Comparison of ENCODE assay signal across 8 mouse cellular contexts in the genomic region with DNA sequence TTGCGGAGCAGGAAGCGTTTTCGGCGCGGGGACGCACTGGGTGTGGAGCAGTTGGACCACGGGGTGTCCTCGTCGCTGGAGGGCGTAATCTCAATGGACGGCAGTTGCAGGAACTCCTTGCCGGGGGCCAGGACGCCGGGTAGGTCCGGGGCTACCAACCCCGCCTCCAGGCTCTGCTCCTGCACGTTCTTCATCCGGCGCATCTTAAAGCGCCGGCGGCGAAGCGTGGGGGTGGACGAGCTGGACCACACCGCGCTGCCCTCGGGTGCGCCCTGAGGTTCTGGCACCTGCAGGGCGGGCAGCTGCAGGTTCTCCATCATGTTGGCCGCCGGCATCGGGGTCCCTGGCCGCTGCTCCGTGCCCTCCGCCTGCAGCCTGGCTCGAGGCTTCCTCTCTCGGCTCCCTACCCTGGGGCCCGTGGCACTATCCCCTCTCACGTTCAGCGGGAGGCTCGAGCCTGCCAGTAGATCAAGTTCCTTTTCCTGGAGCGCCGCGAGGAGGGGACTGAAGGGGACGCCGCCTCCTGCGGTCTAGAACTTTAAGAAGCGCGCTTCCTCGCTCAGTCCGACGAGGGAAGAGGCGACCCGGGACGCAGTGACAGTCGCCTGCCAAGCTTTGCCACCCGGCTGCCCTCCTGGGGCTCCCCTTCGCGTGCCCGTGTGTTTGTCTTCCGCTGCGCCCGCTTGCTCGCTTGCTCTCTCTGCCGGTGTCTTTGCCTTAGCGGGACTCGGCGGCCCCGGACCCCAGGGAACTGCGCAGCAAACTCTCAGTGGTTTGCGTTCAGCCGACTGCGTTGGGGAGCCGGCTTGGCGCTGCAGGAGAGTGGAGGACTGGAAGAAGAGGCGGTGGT.
A peak's percentile ranks its signal among the peaks of the same experiment; 100 is the strongest.
DNase-seq lines count a peak whose midpoint lies in the region; ATAC-seq and TF ChIP-seq lines count a peak whose summit lies in the region.

No protein-coding gene starts in this region.

- peak; percentile 83 for DNase-seq in CD4-positive, CD25-positive, alpha-beta regulatory T cell, adult 2 months (ENCODE audit: low read depth, low spot score)
- DNase-seq in layer of hippocampus, postnatal 14 days (ENCODE audit: low spot score in 2 of 2), result peak; percentile 33 to 49
- DNase-seq in lung, postnatal 14 days, result peak; percentile 67
- DNase-seq in ovary, postnatal 10 days (ENCODE audit: low spot score), result peak; percentile 27
- DNase-seq in thymus, postnatal 0 days (ENCODE audit: low spot score), result peak; percentile 72

- H3K27me3 ChIP-seq in erythroblast, embryonic 14.5 days (ENCODE audit: control insufficient read depth), result peaks cover 27% of the 10 kb centered on the region
- H3K27me3 ChIP-seq in heart, embryonic 15.5 days, result no peaks in the 10 kb centered on the region

- no peak for TF ChIP-seq CTCF in bone marrow macrophage, adult 2 months (IDR thresholded peaks at IDR 0.05; ENCODE audit: low read depth, low read length)

- H3K4me2 ChIP-seq in heart, embryonic 15.5 days, result peak overlapping the region; percentile 77

- peak overlapping the region; percentile 85 for H3K4me3 ChIP-seq in bone marrow macrophage, adult 2 months (ENCODE audit: insufficient read depth, low read length)
- peak overlapping the region; percentile 50 for H3K4me3 ChIP-seq in erythroblast, embryonic 14.5 days (replicated peaks)
- H3K4me3 ChIP-seq in heart, embryonic 15.5 days, result peak overlapping the region; percentile 59

- peak overlapping the region; percentile 72 for H3K9ac ChIP-seq in heart, embryonic 15.5 days

- under 1% methylated on average over 77 of the region's 77 CpGs for WGBS in heart, embryonic 15.5 days

- peak overlapping the region; percentile 74 for H3K27ac ChIP-seq in bone marrow macrophage, adult 2 months (ENCODE audit: insufficient read depth, low read depth, low read length)
- H3K27ac ChIP-seq in heart, embryonic 15.5 days, result peak overlapping the region; percentile 88

- no peaks in the 10 kb centered on the region for H3K36me3 ChIP-seq in erythroblast, embryonic 14.5 days (ENCODE audit: control insufficient read depth)
- no peaks in the 10 kb centered on the region for H3K36me3 ChIP-seq in heart, embryonic 15.5 days

- peak; percentile 47 for ATAC-seq in heart, embryonic 15.5 days (replicated peaks; ENCODE audit: insufficient number of reproducible peaks, insufficient read depth, low FRiP score, low read depth)

- no peaks in the 10 kb centered on the region for H3K9me3 ChIP-seq in erythroblast, embryonic 14.5 days (ENCODE audit: control insufficient read depth, low read length)
- no peaks in the 10 kb centered on the region for H3K9me3 ChIP-seq in heart, embryonic 15.5 days (replicated peaks)

- TF ChIP-seq POLR2A in bone marrow macrophage, adult 2 months (IDR thresholded peaks at IDR 0.05; ENCODE audit: borderline replicate concordance, low read depth, low read length), result no peak

- H3K4me1 ChIP-seq in bone marrow macrophage, adult 2 months (ENCODE audit: control insufficient read depth, insufficient read depth, low read length), result peaks cover 38% of the 10 kb centered on the region
- H3K4me1 ChIP-seq in erythroblast, embryonic 14.5 days (ENCODE audit: control insufficient read depth), result peaks cover 2% of the 10 kb centered on the region
- H3K4me1 ChIP-seq in heart, embryonic 15.5 days (replicated peaks), result peaks cover 35% of the 10 kb centered on the region

Comparison
In these comparisons a context has a peak if more than half of its experiments do, and no peak if none do; other contexts are left out.
1. Peak in every context shown above with its lines: DNase-seq, ATAC-seq, H3K4me3 ChIP-seq and H3K27ac ChIP-seq.
2. DNase-seq: peak in every context shown above with its lines; median percentile 83 in CD4-positive, CD25-positive, alpha-beta regulatory T cell, adult 2 months; 72 in thymus, postnatal 0 days; 67 in lung, postnatal 14 days; 41 in layer of hippocampus, postnatal 14 days; 27 in ovary, postnatal 10 days.